Mouse (Mus musculus) heart, embryonic 10.5 days (tissue): Measurements from ENCODE around the gene Pigu. TPM values are rescaled to one million over a fixed set of nuclear protein-coding genes. Genes with fewer than 3 reads are reported as not detected.

Experiments used
- DNase-seq: peaks from one replicate; pipeline ENCODE4 v3.0.0-alpha.2; 2017; ENCODE audit warnings: low spot score
- H3K27ac ChIP-seq: fragments of 300-500 bp; sonication (generic); 2 replicates; pipeline ENCODE4 v1.5.1; 2016; ENCODE audit warnings: mild to moderate bottlenecking
- H3K27me3 ChIP-seq: fragments of 300-500 bp; sonication (generic); 2 replicates; pipeline ENCODE4 v1.6.1; 2016; ENCODE audit warnings: mild to moderate bottlenecking; ENCODE audit not compliant: poor library complexity, insufficient read depth, severe bottlenecking
- H3K36me3 ChIP-seq: fragments of 300-500 bp; sonication (generic); 2 replicates; pipeline ENCODE4 v1.6.1; 2016; ENCODE audit warnings: mild to moderate bottlenecking, moderate library complexity
- H3K4me1 ChIP-seq: fragments of 300-500 bp; sonication (generic); 2 replicates; pipeline ENCODE4 v1.6.1; 2016; ENCODE audit warnings: mild to moderate bottlenecking
- H3K4me3 ChIP-seq: fragments of 300-500 bp; sonication (generic); 2 replicates; pipeline ENCODE4 v1.5.1; 2016; ENCODE audit warnings: mild to moderate bottlenecking, moderate library complexity
- H3K9me3 ChIP-seq: fragments of 300-500 bp; sonication (generic); 2 replicates; pipeline ENCODE4 v1.6.1; 2016; ENCODE audit warnings: mild to moderate bottlenecking, moderate library complexity
- WGBS: fragments of 180-500 bp; shearing (Covaris S2); methylation state at CpG from one replicate; pipeline ENCODE4 v1.1.7; 2016; 5-methylcytosine and 5-hydroxymethylcytosine counted together
- polyA plus RNA-seq: library from polyadenylated mRNA; unstranded; fragments of >200 nt; fragmentation: Nextera tagmentation; extraction: Ambion mirVana; gene quantifications from 2 replicates; pipeline ENCODE4 v1.2.1, GENCODE M21; 2016

Pigu gene
- polyA plus RNA-seq, 1 experiment from 2014 or later: 61.2 TPM

GRCm38 (mm10) chr2:155276195-155276594 is 81.0 kb downstream of the Pigu start, which contains the start of gene Map1lc3a:
Gene Map1lc3a, plus strand, starts transcription at chr2:155276297.
- no peaks in the 10 kb centered on the region for H3K27me3 ChIP-seq
- under 1% methylated on average over 47 of the region's 47 CpGs for WGBS
- H3K27ac ChIP-seq: peak within 1 kb of the TSS; percentile 96
- peaks cover 16% of the 10 kb centered on the region for H3K4me1 ChIP-seq
- peaks cover 26% of the 10 kb centered on the region for H3K36me3 ChIP-seq
- DNase-seq: peak; percentile 96
- H3K4me3 ChIP-seq: peak within 1 kb of the TSS; percentile 91
- no peaks in the 10 kb centered on the region for H3K9me3 ChIP-seq

GRCm38 (mm10) chr2:155273603-155274002 is 83.6 kb downstream of the Pigu start:
- peaks cover 11% of the 10 kb centered on the region for H3K36me3 ChIP-seq
- H3K4me1 ChIP-seq: peaks cover 16% of the 10 kb centered on the region
- no peak overlapping the region for H3K27ac ChIP-seq
- DNase-seq: no peak
- no peaks in the 10 kb centered on the region for H3K27me3 ChIP-seq
- no peak overlapping the region for H3K4me3 ChIP-seq
- no peaks in the 10 kb centered on the region for H3K9me3 ChIP-seq
- 85% methylated on average over 8 of the region's 8 CpGs for WGBS

- WGBS: 66% methylated on average over 10 of the region's 10 CpGs
- H3K4me1 ChIP-seq: peaks cover 13% of the 10 kb centered on the region
- H3K4me3 ChIP-seq: no peak overlapping the region
- peaks cover 1% of the 10 kb centered on the region for H3K36me3 ChIP-seq
- DNase-seq: no peak
- H3K9me3 ChIP-seq: no peaks in the 10 kb centered on the region
- no peaks in the 10 kb centered on the region for H3K27me3 ChIP-seq
- no peak overlapping the region for H3K27ac ChIP-seq
Observed at GRCm38 (mm10) chr2:155272396-155273170, 84.6 kb downstream of the Pigu start.

- WGBS: 85% methylated on average over 6 of the region's 6 CpGs
- no peaks in the 10 kb centered on the region for H3K36me3 ChIP-seq
- DNase-seq: no peak
- no peak overlapping the region for H3K4me3 ChIP-seq
- H3K4me1 ChIP-seq: peaks cover 7% of the 10 kb centered on the region
- no peaks in the 10 kb centered on the region for H3K27me3 ChIP-seq
- H3K9me3 ChIP-seq: no peaks in the 10 kb centered on the region
- H3K27ac ChIP-seq: no peak overlapping the region
Observed at GRCm38 (mm10) chr2:155271957-155272356, 85.3 kb downstream of the Pigu start.

- Histone ChIP-seq H3K4me3 (no peak overlapping the region), H3K27me3 (no peaks in the 10 kb centered on the region), H3K36me3 (no peaks in the 10 kb centered on the region), H3K27ac (no peak overlapping the region), H3K9me3 (0 out of 2 replicates have a peak, but pooled peaks cover 3% of the 10 kb centered on the region), H3K4me1 (no peaks in the 10 kb centered on the region)
- 82% methylated on average over 5 of the region's 5 CpGs for WGBS
- no peak for DNase-seq
Observed at GRCm38 (mm10) chr2:155266896-155267295, 90.3 kb downstream of the Pigu start.

- H3K4me1 ChIP-seq: no peaks in the 10 kb centered on the region
- 0 out of 2 replicates have a peak, but pooled peaks cover 3% of the 10 kb centered on the region for H3K9me3 ChIP-seq
- WGBS: 91% methylated on average over 6 of the region's 6 CpGs
- H3K36me3 ChIP-seq: no peaks in the 10 kb centered on the region
- no peak overlapping the region for H3K27ac ChIP-seq
- no peaks in the 10 kb centered on the region for H3K27me3 ChIP-seq
- H3K4me3 ChIP-seq: no peak overlapping the region
- DNase-seq: no peak
Observed at GRCm38 (mm10) chr2:155265526-155265925, 91.7 kb downstream of the Pigu start.

GRCm38 (mm10) chr2:155249588-155249987 is 107.6 kb downstream of the Pigu start:
- Histone ChIP-seq H3K27ac (no peak overlapping the region), H3K4me1 (peaks cover 10% of the 10 kb centered on the region; the same call in 1 of the 2 replicates)
- DNase-seq: no peak

GRCm38 (mm10) chr2:155248718-155249117 is 108.5 kb downstream of the Pigu start:
- no peaks in the 10 kb centered on the region for H3K9me3 ChIP-seq
- no peak overlapping the region for H3K27ac ChIP-seq
- H3K27me3 ChIP-seq: no peaks in the 10 kb centered on the region
- H3K4me1 ChIP-seq: peaks cover 10% of the 10 kb centered on the region; the same call in 1 of the 2 replicates
- WGBS: 87% methylated on average over 2 of the region's 2 CpGs
- DNase-seq: no peak
- peaks cover 80% of the 10 kb centered on the region for H3K36me3 ChIP-seq
- H3K4me3 ChIP-seq: no peak overlapping the region

More at GRCm38 (mm10) chr2:155249588-155249987, 107.6 kb downstream of the Pigu start:
- 83% methylated on average over 5 of the region's 5 CpGs for WGBS
- Histone ChIP-seq H3K36me3 (peaks cover 71% of the 10 kb centered on the region), H3K27me3 (no peaks in the 10 kb centered on the region), H3K9me3 (no peaks in the 10 kb centered on the region), H3K4me3 (no peak overlapping the region)

- no peak for DNase-seq
- no peak overlapping the region for H3K27ac ChIP-seq
- H3K27me3 ChIP-seq: no peaks in the 10 kb centered on the region
- H3K4me1 ChIP-seq: peaks cover 10% of the 10 kb centered on the region; the same call in 1 of the 2 replicates
- no peak overlapping the region for H3K4me3 ChIP-seq
- 97% methylated on average over 1 of the region's 1 CpGs for WGBS
- H3K9me3 ChIP-seq: no peaks in the 10 kb centered on the region
- H3K36me3 ChIP-seq: peaks cover 85% of the 10 kb centered on the region
Observed at GRCm38 (mm10) chr2:155248206-155248605, 109.0 kb downstream of the Pigu start.

GRCm38 (mm10) chr2:155246231-155246630 is 111.0 kb downstream of the Pigu start:
- H3K27ac ChIP-seq: no peak overlapping the region
- peaks cover 90% of the 10 kb centered on the region for H3K36me3 ChIP-seq
- WGBS: 67% methylated on average over 4 of the region's 4 CpGs
- DNase-seq: no peak
- no peaks in the 10 kb centered on the region for H3K27me3 ChIP-seq
- peaks cover 13% of the 10 kb centered on the region; the same call in 1 of the 2 replicates for H3K4me1 ChIP-seq
- no peaks in the 10 kb centered on the region for H3K9me3 ChIP-seq
- H3K4me3 ChIP-seq: no peak overlapping the region

- Histone ChIP-seq H3K9me3 (no peaks in the 10 kb centered on the region), H3K4me3 (no peak overlapping the region), H3K27me3 (no peaks in the 10 kb centered on the region), H3K36me3 (peaks cover 59% of the 10 kb centered on the region), H3K4me1 (peaks cover 32% of the 10 kb centered on the region), H3K27ac (no peak overlapping the region)
- WGBS: 75% methylated on average over 7 of the region's 7 CpGs
- DNase-seq: no peak
Observed at GRCm38 (mm10) chr2:155242296-155242855, 114.9 kb downstream of the Pigu start.

GRCm38 (mm10) chr2:155240915-155241314 is 116.3 kb downstream of the Pigu start:
- Histone ChIP-seq H3K27me3 (no peaks in the 10 kb centered on the region), H3K27ac (no peak overlapping the region), H3K9me3 (no peaks in the 10 kb centered on the region), H3K4me1 (peaks cover 32% of the 10 kb centered on the region), H3K4me3 (no peak overlapping the region), H3K36me3 (peaks cover 46% of the 10 kb centered on the region)
- WGBS: 75% methylated on average over 4 of the region's 4 CpGs
- DNase-seq: no peak

GRCm38 (mm10) chr2:155237276-155237675 is 120.0 kb downstream of the Pigu start:
- no peaks in the 10 kb centered on the region for H3K27me3 ChIP-seq
- peaks cover 23% of the 10 kb centered on the region for H3K4me1 ChIP-seq
- H3K9me3 ChIP-seq: no peaks in the 10 kb centered on the region
- peak overlapping the region; percentile 95 for H3K27ac ChIP-seq
- peak overlapping the region; percentile 83 for H3K4me3 ChIP-seq
- no peak for DNase-seq
- WGBS: 13% methylated on average over 4 of the region's 4 CpGs
- H3K36me3 ChIP-seq: peaks cover 10% of the 10 kb centered on the region
